Mouse (Mus musculus) liver, postnatal 0 days (tissue): ENCODE measurements around the gene Ptgis.

Experiments
- CTCF ChIP-seq: sonication (generic); IDR thresholded peaks from 2 replicates; pipeline ENCODE4 v1.5.1; 2016; ENCODE audit warnings: antibody characterized with exemption, low read depth
- EP300 ChIP-seq: IDR thresholded peaks from 2 replicates; pipeline ENCODE4 v1.6.1; 2016; ENCODE audit warnings: antibody characterized with exemption, low read depth, mild to moderate bottlenecking

GRCm38 (mm10) chr2:167167515-167168212, 72.7 kb downstream of the Ptgis start:
- no peak for TF ChIP-seq CTCF
- no peak for TF ChIP-seq EP300
